Mouse (Mus musculus): ENCODE measurements around the gene Cacna2d2.

GRCm38 (mm10) chr9:107398968-107399367 lies 444 bp upstream of the Cacna2d2 start:
- TF ChIP-seq POLR2A (IDR thresholded peaks at IDR 0.05; ENCODE audit: insufficient read depth, low read depth, low read length) (no peak), EP300 (IDR thresholded peaks at IDR 0.05; ENCODE audit: insufficient read depth, low read depth, low read length) (no peak)

Data from heart, adult 2 months (tissue).